Mouse (Mus musculus) liver (tissue): ENCODE measurements around the gene Cldn6.

Experiments
- DNase-seq: peaks from one replicate; pipeline ENCODE4 v3.0.0-alpha.2; 2020; ENCODE audit warnings: mixed read lengths

Gene Cldn6

GRCm38 (mm10) chr17:23679127-23679835 lies at the start of gene Cldn6:
TSS of gene Cldn6 (plus strand) at chr17:23679249.
- no peak for DNase-seq

GRCm38 (mm10) chr17:23630195-23631020 lies 48.6 kb upstream of the Cldn6 start:
- DNase-seq, result peak; percentile 68

- DNase-seq, result no peak
These were observed 47.8 kb upstream of the Cldn6 start for GRCm38 (mm10) chr17:23631241-23631640.

- no peak for DNase-seq
These were observed 34.2 kb upstream of the Cldn6 start, which contains the start of gene Mmp25 for GRCm38 (mm10) chr17:23644613-23645495. TSS of gene Mmp25 (minus strand) at chr17:23645277.

- no peak for DNase-seq
These were observed 33.2 kb upstream of the Cldn6 start for GRCm38 (mm10) chr17:23645894-23646293.

- DNase-seq, result no peak
These were observed 27.7 kb upstream of the Cldn6 start for GRCm38 (mm10) chr17:23651363-23651762.

- DNase-seq, result no peak
These were observed 25.7 kb upstream of the Cldn6 start for GRCm38 (mm10) chr17:23653324-23653723.

- no peak for DNase-seq
These were observed 25.0 kb upstream of the Cldn6 start for GRCm38 (mm10) chr17:23654001-23654400.

- no peak for DNase-seq
These were observed 24.6 kb upstream of the Cldn6 start for GRCm38 (mm10) chr17:23654410-23654809.

GRCm38 (mm10) chr17:23658450-23658849 lies 20.6 kb upstream of the Cldn6 start:
- DNase-seq, result no peak

- peak; percentile 49 for DNase-seq
These were observed 18.8 kb upstream of the Cldn6 start, which contains the start of gene Bicdl2 for GRCm38 (mm10) chr17:23660117-23660875. TSS of gene Bicdl2 (plus strand) at chr17:23660506.

- no peak for DNase-seq
These were observed 18.2 kb upstream of the Cldn6 start for GRCm38 (mm10) chr17:23660876-23661200.

- DNase-seq, result peak; percentile 35
These were observed 17.5 kb upstream of the Cldn6 start for GRCm38 (mm10) chr17:23661526-23661925.

GRCm38 (mm10) chr17:23664556-23665021 lies 14.5 kb upstream of the Cldn6 start:
- DNase-seq, result no peak

GRCm38 (mm10) chr17:23665511-23665910 lies 13.5 kb upstream of the Cldn6 start:
- no peak for DNase-seq

GRCm38 (mm10) chr17:23670516-23671074 lies 8.5 kb upstream of the Cldn6 start:
- no peak for DNase-seq

- no peak for DNase-seq
These were observed 7.5 kb upstream of the Cldn6 start for GRCm38 (mm10) chr17:23671519-23671918.

GRCm38 (mm10) chr17:23672761-23673160 lies 6.3 kb upstream of the Cldn6 start:
- DNase-seq, result no peak

- DNase-seq, result peak; percentile 91
These were observed 5.5 kb upstream of the Cldn6 start, which contains the start of the genes Hcfc1r1 and Thoc6 for GRCm38 (mm10) chr17:23673424-23674073. TSS of gene Hcfc1r1 (plus strand) at chr17:23673596. TSS of gene Thoc6 (minus strand) at chr17:23673882.

GRCm38 (mm10) chr17:23674271-23674952 lies 4.6 kb upstream of the Cldn6 start:
- DNase-seq, result no peak
